Mouse (Mus musculus) adrenal gland, adult 18-20 months (tissue): ENCODE data around the gene Itgal. TPM values are rescaled to one million over a fixed set of nuclear protein-coding genes. Genes with fewer than 3 reads are reported as not detected.

Experiments used
- DNase-seq, 2 experiments: peaks; one replicate each; pipeline ENCODE4 v3.0.0; 2021 to 2022; ENCODE audit warnings: low spot score in 2 of 2
- total RNA-seq, 2 experiments: library from RNA; stranded (reverse); gene quantifications; 1 replicate in 1 of 2; 2 replicates in 1 of 2; pipeline ENCODE4 v1.2.3; 2021

Itgal gene
- total RNA-seq, 2 experiments from 2014 or later, result 1.7 to 4.0 TPM

- no peak for DNase-seq
Observed at GRCm38 (mm10) chr7:127276519-127276961, 19.5 kb upstream of the Itgal start.

- DNase-seq, result peak in 1 of 2 experiments; percentile 35
Observed at GRCm38 (mm10) chr7:127278311-127278710, 17.7 kb upstream of the Itgal start.

GRCm38 (mm10) chr7:127280092-127280491, 16.0 kb upstream of the Itgal start:
- no peak for DNase-seq

GRCm38 (mm10) chr7:127281114-127281513, 14.9 kb upstream of the Itgal start:
- no peak for DNase-seq

GRCm38 (mm10) chr7:127282190-127282589, 13.9 kb upstream of the Itgal start:
- DNase-seq, result no peak

GRCm38 (mm10) chr7:127285154-127285553, 10.9 kb upstream of the Itgal start:
- DNase-seq, result no peak

GRCm38 (mm10) chr7:127287940-127288339, 8.1 kb upstream of the Itgal start:
- DNase-seq, result no peak

- DNase-seq, result no peak
Observed at GRCm38 (mm10) chr7:127289306-127289705, 6.8 kb upstream of the Itgal start.

- DNase-seq, result no peak
Observed at GRCm38 (mm10) chr7:127290142-127290541, 5.9 kb upstream of the Itgal start.

GRCm38 (mm10) chr7:127296786-127297555, 911 bp downstream of the Itgal start:
- no peak for DNase-seq

- no peak for DNase-seq
Observed at GRCm38 (mm10) chr7:127297586-127298193, 1.6 kb downstream of the Itgal start.

- no peak for DNase-seq
Observed at GRCm38 (mm10) chr7:127308431-127308830, 12.4 kb downstream of the Itgal start.

GRCm38 (mm10) chr7:127308887-127309286, 12.8 kb downstream of the Itgal start:
- peak in 1 of 2 experiments; percentile 40 for DNase-seq

- DNase-seq, result no peak
Observed at GRCm38 (mm10) chr7:127309951-127310350, 13.9 kb downstream of the Itgal start.

GRCm38 (mm10) chr7:127313912-127314311, 17.9 kb downstream of the Itgal start:
- DNase-seq, result no peak

GRCm38 (mm10) chr7:127321106-127321505, 25.0 kb downstream of the Itgal start:
- DNase-seq, result no peak

- DNase-seq, result no peak
Observed at GRCm38 (mm10) chr7:127322085-127322484, 26.0 kb downstream of the Itgal start.

- no peak for DNase-seq
Observed at GRCm38 (mm10) chr7:127324944-127325343, 28.9 kb downstream of the Itgal start.

- no peak for DNase-seq
Observed at GRCm38 (mm10) chr7:127325550-127325949, 29.5 kb downstream of the Itgal start.

GRCm38 (mm10) chr7:127326685-127327084, 30.6 kb downstream of the Itgal start:
- no peak for DNase-seq

GRCm38 (mm10) chr7:127333240-127333639, 37.2 kb downstream of the Itgal start:
- DNase-seq, result no peak

GRCm38 (mm10) chr7:127335604-127336003, 39.5 kb downstream of the Itgal start:
- no peak for DNase-seq

GRCm38 (mm10) chr7:127337636-127338035, 41.6 kb downstream of the Itgal start:
- DNase-seq, result no peak
